In the genomic region with DNA sequence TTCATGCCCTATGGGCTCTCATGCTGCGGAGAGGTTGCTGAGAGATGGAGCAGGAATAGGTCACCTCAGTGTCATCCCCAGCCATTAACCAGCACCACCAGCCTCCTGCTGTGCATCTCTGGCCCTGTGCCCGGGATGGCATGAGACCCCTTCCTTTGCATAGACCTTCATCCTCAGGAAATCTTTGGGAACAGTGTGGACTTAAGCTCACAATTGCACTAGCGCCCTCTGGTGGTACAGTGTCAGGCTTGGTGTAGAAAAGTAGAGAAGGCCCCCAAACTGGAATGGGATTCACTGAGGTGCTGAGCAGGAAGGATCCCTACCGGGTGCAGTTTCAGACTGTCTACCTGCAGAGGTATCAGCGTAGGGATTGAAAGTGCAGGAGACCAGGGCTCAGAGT, we compare ENCODE assay signal across 8 mouse cellular contexts.
DNase-seq lines count a peak whose midpoint lies in the region; ATAC-seq lines count a peak whose summit lies in the region.

No protein-coding gene starts in this region.

- peak; percentile 48; the same call in 1 of the 2 replicates for ATAC-seq in embryonic facial prominence, embryonic 11.5 days (replicated peaks; ENCODE audit: insufficient number of reproducible peaks, low FRiP score, low TSS enrichment, low read depth)
- ATAC-seq in hindbrain, embryonic 15.5 days (ENCODE audit: low FRiP score, low read depth) = peak; percentile 43; the same call in 1 of the 2 replicates
- peak; percentile 63 for ATAC-seq in megakaryocyte progenitor cell, adult 5-6 weeks (replicated peaks; ENCODE audit: poor library complexity)

- H3K27me3 ChIP-seq in heart, embryonic 10.5 days (ENCODE audit: insufficient read depth, poor library complexity, severe bottlenecking) = peaks cover 7% of the 10 kb centered on the region; the same call in 1 of the 2 replicates
- H3K27me3 ChIP-seq in embryonic facial prominence, embryonic 11.5 days (ENCODE audit: control insufficient read depth, insufficient read depth, low read length) = no peaks in the 10 kb centered on the region
- H3K27me3 ChIP-seq in hindbrain, embryonic 15.5 days = no peaks in the 10 kb centered on the region
- H3K27me3 ChIP-seq in splenic B cell, adult 2 months (ENCODE audit: control insufficient read depth, insufficient read depth, low read length, poor library complexity, severe bottlenecking) = no peaks in the 10 kb centered on the region

- DNase-seq in heart, adult 8-10 months (ENCODE audit: low spot score) = peak; percentile 23
- DNase-seq in heart, embryonic 10.5 days (ENCODE audit: low spot score) = no peak
- DNase-seq in adrenal gland, postnatal 36 days = peak; percentile 67 to 69
- peak; percentile 75 for DNase-seq in embryonic facial prominence, embryonic 11.5 days (ENCODE audit: low spot score)
- DNase-seq in left cerebral cortex, adult 18-20 months (ENCODE audit: low spot score in 2 of 2) = peak; percentile 75 to 82
- peak; percentile 66 for DNase-seq in splenic B cell, adult 2 months (ENCODE audit: low read depth, low spot score)

- H3K9me3 ChIP-seq in heart, embryonic 10.5 days = no peaks in the 10 kb centered on the region
- no peaks in the 10 kb centered on the region for H3K9me3 ChIP-seq in embryonic facial prominence, embryonic 11.5 days (replicated peaks; ENCODE audit: control insufficient read depth, low read length)
- H3K9me3 ChIP-seq in hindbrain, embryonic 15.5 days = no peaks in the 10 kb centered on the region

- no peak overlapping the region for H3K9ac ChIP-seq in embryonic facial prominence, embryonic 11.5 days (replicated peaks; ENCODE audit: low read length)
- no peak overlapping the region for H3K9ac ChIP-seq in hindbrain, embryonic 15.5 days

- no peaks in the 10 kb centered on the region for H3K36me3 ChIP-seq in heart, embryonic 10.5 days
- no peaks in the 10 kb centered on the region for H3K36me3 ChIP-seq in embryonic facial prominence, embryonic 11.5 days (replicated peaks; ENCODE audit: control insufficient read depth, insufficient read depth, low read depth, low read length)
- H3K36me3 ChIP-seq in hindbrain, embryonic 15.5 days = no peaks in the 10 kb centered on the region
- no peaks in the 10 kb centered on the region for H3K36me3 ChIP-seq in splenic B cell, adult 2 months (ENCODE audit: control insufficient read depth, insufficient read depth, low read length, poor library complexity, severe bottlenecking)

- H3K4me3 ChIP-seq in heart, embryonic 10.5 days = no peak overlapping the region
- H3K4me3 ChIP-seq in embryonic facial prominence, embryonic 11.5 days (ENCODE audit: low read depth, low read length) = no peak overlapping the region
- no peak overlapping the region for H3K4me3 ChIP-seq in hindbrain, embryonic 15.5 days

- H3K4me1 ChIP-seq in heart, embryonic 10.5 days = peaks cover 12% of the 10 kb centered on the region
- H3K4me1 ChIP-seq in embryonic facial prominence, embryonic 11.5 days (ENCODE audit: control insufficient read depth, insufficient read depth, low read length) = no peaks in the 10 kb centered on the region
- peaks cover 9% of the 10 kb centered on the region for H3K4me1 ChIP-seq in hindbrain, embryonic 15.5 days (replicated peaks)

- WGBS in heart, embryonic 10.5 days = 27% methylated on average over 5 of the region's 5 CpGs
- 35% methylated on average over 5 of the region's 5 CpGs for WGBS in embryonic facial prominence, embryonic 11.5 days
- whole genome bisulfite sequencing in hindbrain, embryonic 15.5 days = 33% methylated on average over 5 of the region's 5 CpGs

- H3K27ac ChIP-seq in heart, embryonic 10.5 days = no peak overlapping the region
- H3K27ac ChIP-seq in embryonic facial prominence, embryonic 11.5 days (replicated peaks; ENCODE audit: low read depth, low read length) = no peak overlapping the region
- H3K27ac ChIP-seq in hindbrain, embryonic 15.5 days (replicated peaks) = no peak overlapping the region

- H3K4me2 ChIP-seq in embryonic facial prominence, embryonic 11.5 days (ENCODE audit: low read depth, low read length) = no peak overlapping the region
- H3K4me2 ChIP-seq in hindbrain, embryonic 15.5 days = no peak overlapping the region
